Mouse (Mus musculus) ovary, postnatal 10 days (tissue): ENCODE measurements at regions not wholly inside any gene's neighbourhood (a gene's known extent, or its start where the extent isn't known, plus 50 kb on each side); places are given as distances from the start of the nearest gene placed in this dataset.

ENCODE experiments used
- DNase-seq: peaks from one replicate; pipeline ENCODE4 v3.0.0; 2022; ENCODE audit warnings: low spot score

DNA sequence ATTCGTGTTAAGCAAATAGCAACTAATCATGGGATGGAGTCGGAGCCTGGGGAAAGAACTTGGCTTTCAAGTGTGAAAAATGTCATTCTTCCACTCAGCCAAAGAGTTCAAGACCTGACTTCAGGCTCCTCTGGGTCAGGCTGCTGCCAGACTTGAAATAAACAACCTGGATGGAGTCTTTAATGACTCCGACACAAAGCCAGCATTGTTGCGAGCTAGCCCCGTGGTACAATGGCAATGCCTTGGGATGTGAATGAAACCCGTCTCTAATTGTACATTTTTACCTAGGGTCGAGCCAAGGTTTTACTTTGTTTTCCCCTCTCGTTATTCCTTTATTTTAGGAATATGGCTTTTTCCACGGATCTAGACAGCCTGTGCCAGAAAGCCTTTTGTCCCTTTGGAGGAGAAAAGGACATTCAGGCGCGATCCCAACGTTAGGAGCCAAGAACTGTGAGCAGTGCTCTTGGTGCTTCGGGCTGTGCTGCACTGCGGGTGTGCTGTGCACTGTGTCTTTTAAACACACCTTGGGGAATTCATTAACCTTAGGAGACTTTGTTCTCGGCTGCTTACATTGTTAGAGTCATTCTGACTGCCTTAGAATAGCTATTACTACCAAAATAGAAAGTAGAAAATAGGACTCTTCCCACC, 398.1 kb downstream of the Cd83 start:
- no peak for DNase-seq

DNA sequence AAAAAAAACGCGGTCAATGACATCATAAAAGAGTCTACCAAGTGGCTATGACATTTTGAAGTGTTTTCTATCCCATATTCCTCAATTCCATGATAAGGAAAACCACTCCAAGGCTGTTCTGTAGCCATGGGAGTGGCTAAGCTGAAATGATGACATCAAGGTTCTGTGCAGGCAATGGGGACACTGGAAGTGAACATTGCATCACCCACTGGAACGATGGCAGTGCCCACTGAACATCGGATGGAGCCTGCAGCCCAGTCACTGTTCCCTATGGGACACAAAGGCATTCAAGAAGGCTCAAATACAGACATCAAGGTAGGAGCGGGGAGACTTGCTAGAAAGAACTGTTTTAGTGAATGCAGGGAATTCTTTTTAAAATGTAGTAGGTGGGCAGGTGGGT, 410.8 kb downstream of the Cd83 start:
- DNase-seq: no peak

DNA sequence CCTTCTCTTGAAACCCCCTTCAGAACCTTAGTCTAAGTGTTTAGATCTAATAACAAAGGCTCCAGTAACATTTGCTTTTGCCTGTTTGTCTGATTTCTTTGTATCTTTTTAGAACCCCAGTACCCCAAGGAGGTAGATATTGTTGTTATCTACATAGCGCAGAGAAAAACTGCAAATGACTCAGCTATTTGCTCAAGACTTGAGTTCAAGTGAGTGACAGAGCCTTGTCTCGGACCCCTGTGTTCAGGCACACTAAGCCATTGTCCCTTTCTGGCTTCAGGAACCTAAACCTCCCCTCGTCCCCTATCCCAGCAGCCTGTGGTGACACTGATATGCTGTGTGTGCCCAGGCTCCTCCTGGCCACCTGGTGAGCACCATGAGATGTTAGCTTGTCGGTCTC, 421.5 kb downstream of the Cd83 start:
- DNase-seq: no peak

DNA sequence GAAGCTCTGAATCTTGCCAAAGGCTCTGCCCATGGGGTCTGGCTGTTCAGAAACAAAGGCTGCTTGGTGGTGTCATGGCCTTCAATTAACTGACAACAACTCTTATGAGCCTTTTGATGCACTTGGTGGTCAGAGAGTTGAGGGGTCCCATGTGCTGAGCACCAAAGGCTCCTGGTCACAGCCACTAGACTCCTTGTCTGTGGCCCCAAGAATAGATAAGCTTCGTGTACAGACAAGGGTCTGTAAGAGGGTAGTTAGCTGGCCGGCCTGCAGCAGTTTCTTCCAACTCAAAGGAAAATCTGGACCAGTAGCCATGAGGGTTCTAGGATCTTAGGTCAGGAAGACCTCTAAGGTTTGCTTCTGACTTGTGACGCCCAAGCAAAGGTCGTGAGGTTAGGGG, 421.9 kb downstream of the Cd83 start:
- no peak for DNase-seq

DNA sequence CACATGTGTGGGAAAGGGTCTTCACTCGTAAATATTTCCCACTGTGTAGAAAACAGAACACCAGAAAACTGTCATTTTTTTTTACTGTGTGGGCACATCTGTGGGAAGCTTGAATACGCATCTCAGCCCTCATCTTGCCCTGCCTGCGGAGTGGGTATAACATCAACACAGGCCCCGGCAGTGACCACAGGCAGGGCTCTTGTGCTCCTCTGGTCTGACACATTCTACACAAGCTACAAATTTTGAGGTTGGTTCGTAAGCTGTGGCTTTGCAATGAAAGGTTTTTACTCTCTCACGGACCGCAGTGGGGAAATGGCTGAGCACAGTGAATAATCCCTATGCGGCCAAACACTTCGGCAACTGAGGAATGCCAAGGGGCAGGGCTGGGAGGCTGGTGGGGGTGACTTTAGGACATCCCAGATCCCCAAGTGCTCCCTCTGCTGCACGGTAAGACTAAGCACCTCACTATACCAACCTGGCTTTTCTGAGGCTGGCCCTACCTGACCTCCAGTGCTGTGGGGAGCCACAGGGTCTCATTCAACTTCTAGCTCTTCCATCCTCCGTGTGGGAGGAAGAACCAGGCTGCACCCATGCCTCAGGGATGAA, 422.9 kb downstream of the Cd83 start:
- no peak for DNase-seq

GRCm38 (mm10) chr13:44209036-44209435, 424.5 kb downstream of the Cd83 start:
- no peak for DNase-seq

DNA sequence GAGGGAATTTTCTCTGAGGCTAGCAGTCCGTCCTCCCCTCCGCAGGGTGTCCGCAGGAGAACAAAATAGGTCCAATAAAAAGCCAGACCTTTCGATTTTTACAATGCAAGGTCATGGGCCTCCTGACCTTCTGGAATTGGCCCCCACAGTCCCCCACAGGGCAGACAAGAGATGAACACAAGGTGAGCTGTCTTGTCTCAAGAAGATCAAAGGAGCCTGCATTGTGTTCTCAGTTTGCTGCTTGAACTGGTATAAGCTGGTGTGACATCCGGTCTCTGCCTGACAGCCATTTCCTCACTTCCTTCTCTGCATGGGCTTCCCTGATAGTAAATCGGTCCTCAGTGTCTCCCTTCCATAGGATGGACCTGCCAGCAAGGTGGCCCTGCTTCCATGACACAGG, 425.5 kb downstream of the Cd83 start:
- DNase-seq: no peak

GRCm38 (mm10) chr13:44212356-44212755, 427.8 kb downstream of the Cd83 start:
- DNase-seq: no peak

- no peak for DNase-seq
Measured at GRCm38 (mm10) chr13:44212936-44213335, 428.4 kb downstream of the Cd83 start.

DNA sequence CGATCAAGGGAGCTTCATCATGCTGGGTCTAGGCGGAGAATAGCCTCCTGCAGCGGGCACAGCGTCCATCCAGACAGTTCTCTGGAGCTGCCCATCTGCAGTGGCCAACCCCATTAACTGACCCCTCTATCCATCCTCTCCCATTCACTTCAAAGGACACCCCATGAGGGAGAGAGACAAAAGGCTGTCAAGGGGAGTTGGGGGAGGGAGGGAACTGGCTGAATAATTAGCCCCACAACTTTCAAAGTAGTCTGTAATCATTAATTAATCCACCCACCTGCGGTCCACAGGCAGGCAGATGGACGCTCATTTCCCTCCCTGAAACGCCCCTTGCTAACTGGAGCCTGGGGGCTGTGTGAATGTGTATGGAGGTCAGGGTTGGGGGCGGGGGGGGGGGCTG, 433.7 kb downstream of the Cd83 start:
- DNase-seq: no peak

DNA sequence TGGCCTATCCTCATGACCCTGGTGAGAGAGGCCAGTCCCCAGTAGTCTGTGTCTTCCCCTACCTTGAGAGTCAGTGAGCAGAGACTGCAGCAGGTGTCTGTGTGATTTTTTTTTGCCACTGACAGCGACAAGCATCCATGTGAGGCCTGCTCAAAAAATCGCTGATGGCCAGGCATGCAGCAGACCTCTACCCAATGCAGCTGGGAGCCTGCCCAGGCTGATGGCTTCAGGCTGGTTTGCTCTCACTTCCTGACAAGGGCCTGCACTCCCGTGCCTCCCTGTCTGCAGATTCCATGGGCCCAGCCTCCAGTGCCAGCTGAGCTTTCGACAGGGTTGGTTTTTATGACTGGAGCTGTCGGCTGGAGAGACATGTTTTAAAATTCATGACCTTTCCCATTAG, 437.1 kb downstream of the Cd83 start:
- no peak for DNase-seq

DNA sequence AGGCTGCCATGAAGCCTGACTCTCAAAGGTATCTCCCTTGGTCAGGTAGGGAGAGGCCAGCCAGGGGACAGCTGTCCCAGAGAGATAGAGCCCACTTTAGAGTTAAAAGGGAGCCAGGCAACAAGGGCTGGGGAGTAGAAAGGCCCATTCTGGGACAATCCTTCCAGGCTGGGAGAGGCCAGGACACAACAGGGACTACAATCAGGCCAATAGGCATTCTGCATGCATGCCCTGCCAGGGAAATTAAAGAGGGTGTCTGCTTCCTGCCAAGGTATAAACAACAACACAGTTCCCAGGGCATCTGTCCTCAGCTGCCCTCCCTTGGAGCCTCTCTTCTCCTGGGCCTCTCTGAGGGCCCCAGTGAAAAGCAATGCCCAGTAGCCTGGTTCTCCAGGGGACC, 437.8 kb downstream of the Cd83 start:
- DNase-seq: no peak

GRCm38 (mm10) chr13:44227706-44228459, 443.3 kb downstream of the Cd83 start:
- no peak for DNase-seq

DNA sequence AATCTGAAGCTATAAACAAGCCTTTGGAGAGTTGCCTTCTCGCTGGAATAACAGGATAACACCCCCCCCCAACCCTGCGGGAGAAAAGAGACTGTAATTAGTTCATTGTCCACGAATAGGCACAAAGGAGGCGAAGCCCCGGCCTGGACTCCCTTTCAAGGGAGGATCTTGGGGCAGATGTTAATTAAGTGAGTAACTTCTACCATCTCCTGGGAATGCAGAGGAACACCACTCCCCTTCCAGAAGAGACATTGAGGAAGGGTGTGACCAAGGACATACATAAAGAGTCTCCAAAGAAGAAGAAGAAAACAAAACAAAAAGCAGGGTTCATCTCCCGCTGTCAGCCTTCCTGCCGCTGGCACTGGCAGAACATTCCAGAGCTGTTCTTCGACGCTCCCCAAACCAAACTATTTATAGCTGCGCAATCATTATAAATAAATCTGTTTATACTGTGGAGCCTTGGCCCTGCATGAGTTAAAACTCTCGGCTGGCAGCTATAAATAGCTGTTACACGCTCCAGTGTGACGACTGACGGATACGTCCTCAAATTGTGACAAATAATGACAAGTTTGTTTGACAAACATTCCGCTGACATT, 444.1 kb downstream of the Cd83 start:
- DNase-seq: no peak

DNA sequence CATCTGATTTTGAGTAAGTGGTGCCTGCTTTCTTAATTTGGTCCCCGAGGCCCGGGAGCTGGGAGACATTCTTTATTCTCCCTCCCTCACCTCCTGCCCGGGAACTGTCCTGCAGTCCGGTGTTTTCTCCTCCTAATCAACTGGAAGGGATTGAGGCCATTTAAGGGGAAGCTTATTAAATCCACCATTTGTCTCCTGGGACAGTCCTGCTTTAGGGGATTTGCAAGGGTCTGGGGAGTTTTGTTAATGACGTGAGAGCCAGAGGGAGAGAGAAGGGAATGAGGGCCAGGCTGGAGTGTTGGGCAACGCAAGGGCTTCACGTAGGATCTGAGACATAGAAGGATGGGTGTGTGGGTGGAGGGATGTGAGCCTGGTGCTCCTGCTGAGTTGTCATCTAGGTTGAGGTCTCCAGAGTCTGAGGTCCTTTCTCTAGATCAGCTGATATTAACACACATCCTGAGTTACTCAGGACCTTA, 444.6 kb downstream of the Cd83 start:
- DNase-seq: no peak

DNA sequence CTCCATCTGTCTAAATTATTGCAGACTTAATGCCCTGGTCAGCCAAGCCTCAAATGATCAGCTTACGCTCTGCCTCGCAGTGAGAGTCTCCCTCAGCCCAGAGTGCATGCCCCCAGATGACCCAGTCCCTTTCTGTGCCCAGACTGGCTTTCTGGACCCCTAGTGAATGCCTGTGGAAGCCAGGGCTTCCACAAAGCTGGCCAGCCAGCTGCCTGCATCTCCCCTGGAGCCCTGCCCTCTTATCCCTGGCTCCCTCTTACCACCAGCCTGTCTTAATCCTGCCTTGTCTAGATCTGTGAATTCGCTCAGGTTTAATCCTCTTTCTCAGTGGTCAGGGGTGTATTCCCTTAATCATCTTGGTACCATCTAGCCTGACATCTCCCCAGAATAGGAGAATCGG, 446.8 kb downstream of the Cd83 start:
- no peak for DNase-seq

- DNase-seq: no peak
Measured at GRCm38 (mm10) chr13:44231868-44232715, 447.5 kb downstream of the Cd83 start.

DNA sequence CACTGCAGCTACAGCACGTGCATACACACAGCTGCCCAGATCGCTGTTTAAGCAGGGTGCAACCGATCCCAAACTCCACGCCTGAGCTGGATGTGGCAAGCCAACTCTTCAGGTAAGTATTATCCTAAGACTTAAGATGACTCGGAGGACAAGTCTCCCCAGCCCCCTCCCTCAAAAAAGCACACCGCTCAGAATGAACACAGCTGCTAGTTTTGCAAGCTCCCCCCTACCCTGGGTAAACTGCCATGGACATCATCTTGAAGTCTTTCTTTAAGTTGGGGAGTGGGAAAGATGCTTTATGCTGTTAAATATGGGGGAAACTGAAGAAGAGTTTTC, 448.1 kb downstream of the Cd83 start:
- no peak for DNase-seq

DNA sequence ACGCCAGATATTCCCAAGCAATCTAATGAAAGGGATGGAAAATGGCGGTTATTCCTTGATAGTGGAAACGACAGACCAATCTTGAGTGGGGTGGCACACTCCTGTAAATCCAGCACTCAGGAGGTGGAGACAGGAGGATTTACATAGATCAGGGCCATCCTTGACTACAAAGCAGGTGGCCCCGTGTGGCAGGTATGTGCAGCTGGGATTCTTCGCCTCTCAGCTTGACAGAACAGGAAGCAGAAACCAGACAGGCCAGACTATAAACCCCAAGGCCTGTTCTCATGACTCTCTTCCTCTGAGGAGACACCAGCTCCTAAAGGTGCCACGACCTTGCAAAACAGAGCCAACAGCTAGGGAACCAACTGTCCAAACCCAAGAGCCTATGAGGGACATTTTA, 449.7 kb downstream of the Cd83 start:
- DNase-seq: no peak

- DNase-seq: no peak
Measured at GRCm38 (mm10) chr13:44235236-44235635, 450.7 kb downstream of the Cd83 start.

DNA sequence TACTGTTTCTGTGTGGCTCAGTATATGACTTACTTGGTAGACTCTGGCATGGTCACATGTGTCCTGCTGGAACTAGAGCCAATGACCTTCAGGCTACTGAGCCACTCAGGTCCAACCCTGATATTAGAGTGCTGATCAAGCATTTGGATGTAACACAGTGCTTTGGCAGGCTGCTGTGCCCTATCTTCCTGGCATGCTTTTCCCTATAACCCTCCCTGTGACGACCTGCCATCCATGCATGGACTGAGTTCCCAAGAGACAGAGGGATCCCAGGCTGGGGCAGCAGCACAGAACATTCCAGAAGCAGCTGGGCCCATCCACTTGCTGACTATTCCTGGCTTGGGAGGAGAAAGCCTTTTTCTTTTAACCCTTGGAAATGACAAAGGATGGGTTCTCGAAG, 451.4 kb downstream of the Cd83 start:
- no peak for DNase-seq

DNA sequence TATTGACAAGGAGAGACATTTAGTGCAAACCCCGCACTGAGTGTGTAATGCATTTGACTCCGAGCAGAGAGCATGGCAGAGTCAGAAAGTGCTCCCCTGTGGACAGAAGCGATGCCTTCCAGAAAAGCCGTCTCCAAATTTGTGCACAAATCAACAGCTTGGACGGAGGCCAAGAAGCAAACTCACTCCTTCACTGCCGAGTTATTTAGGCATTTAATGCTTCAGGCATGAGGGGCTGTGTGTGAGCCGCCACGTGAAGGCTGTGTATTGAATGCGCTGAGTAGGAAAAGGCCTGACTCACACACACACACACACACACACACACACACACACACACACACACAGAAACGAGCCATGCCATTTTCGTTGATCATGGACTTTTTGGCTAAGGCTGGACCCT, 453.7 kb downstream of the Cd83 start:
- DNase-seq: peak; percentile 27
